Mouse (Mus musculus) kidney, postnatal 36 days (tissue): ENCODE data around the gene Rassf6.

Experiments used
- DNase-seq, 2 experiments: peaks; one replicate each; pipeline ENCODE4 v3.0.0; 2021 to 2022; ENCODE audit warnings: mixed read lengths in 2 of 2

Rassf6 gene

GRCm38 (mm10) chr5:90565205-90565604 is 75.3 kb downstream of the Rassf6 start:
- DNase-seq = no peak

DNA sequence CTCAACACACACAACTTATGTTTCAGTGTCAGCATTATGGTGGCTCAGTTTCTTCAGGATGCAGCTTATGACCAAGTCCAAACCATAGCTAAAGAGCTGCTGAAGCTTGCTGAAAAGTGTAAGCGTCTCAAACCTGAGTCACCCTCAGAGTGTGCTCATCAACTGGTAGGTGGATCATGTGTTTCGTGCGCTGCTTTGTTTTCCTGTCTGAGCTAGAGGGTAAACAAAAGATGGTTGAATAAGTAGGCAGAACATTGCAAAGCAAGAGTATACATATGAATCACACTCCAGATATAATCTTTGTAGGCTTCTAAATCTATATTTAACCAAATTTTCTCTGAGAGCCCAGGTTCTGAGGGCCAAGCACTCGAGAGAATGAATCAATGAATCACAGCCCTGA is 76.3 kb downstream of the Rassf6 start:
- no peak for DNase-seq

DNA sequence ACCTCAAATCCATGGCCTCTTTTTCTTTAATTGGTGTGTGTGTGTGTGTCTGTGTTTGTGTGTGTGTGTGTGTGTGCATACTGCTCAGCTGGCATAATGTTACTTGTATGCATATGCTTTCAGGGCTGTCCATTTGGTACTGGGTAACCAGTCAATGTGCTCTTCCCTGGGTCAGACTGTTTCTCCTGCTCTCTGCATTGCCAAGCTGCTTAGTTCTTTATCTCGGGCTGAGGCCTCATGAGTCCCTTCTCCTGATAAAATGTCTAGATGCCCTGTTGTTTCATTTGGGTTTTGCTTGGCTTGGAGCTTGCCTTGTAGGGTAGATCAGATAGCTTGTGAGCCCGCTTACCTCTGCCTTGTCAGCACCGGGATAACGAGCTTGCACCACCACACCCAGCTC is 77.6 kb downstream of the Rassf6 start:
- no peak for DNase-seq

DNA sequence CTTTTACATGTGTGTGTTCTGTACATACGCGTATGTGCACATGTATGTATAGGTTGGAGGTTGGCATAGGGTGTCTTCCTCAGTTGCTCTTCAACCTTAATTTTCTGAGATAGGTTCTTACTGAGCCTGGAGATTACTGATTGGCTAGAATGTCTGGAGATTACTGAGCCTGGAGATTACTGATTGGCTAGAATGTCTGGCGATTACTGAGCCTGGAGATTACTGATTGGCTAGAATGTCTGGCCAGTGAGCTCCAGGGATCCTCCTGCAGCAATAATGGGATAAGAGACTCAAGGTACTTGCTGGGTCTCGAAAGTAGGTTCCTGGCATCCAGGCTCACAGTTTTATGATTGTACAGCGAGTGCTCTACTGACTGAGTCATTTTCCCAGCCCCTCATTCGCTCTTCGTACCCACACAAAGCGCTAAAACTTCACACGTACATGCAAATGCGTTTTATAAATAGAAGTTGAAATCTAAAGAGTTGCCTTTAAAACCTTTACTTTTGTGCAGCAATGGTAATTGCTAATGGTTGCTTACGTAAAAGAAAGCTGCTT is 78.7 kb downstream of the Rassf6 start:
- no peak for DNase-seq

GRCm38 (mm10) chr5:90560743-90561142 is 79.7 kb downstream of the Rassf6 start, which contains the start of gene 5830473C10Rik:
TSS of gene 5830473C10Rik (plus strand) at chr5:90561107.
- DNase-seq = no peak

- DNase-seq = no peak
These were observed 84.4 kb downstream of the Rassf6 start for GRCm38 (mm10) chr5:90556052-90556451.
